Mouse (Mus musculus): ENCODE data around the gene 4933411K16Rik.

DNA sequence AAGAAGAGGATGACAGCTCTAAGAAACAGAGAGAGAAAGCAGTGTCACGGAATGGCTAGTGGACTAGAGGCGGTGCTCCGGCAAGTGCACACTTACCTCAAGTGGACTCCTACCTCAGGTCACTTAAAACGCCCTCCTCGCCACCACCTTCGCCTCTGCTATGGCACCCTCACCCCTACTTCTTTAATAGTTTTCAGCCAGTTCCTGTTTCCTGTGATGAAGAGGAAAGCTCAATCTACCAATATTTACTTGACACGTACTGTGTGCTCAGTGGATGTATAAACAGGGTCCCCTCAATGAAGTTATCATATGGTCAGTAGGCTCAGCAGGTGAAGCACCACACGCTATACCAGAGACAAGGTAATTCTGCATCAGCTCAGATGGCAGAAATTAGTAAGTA is 26.5 kb downstream of the 4933411K16Rik start:
- no peak for TF ChIP-seq CEBPB (IDR thresholded peaks at IDR 0.05; ENCODE audit: insufficient read depth, poor library complexity, severe bottlenecking)
- TF ChIP-seq USF1 (IDR thresholded peaks at IDR 0.05; ENCODE audit: low read depth), result no peak
- TF ChIP-seq POLR2A (IDR thresholded peaks at IDR 0.05; ENCODE audit: insufficient read length, low read depth), result no peak
- no peak for TF ChIP-seq TCF12 (IDR thresholded peaks at IDR 0.05; ENCODE audit: insufficient read depth, poor library complexity, severe bottlenecking)
- no peak for TF ChIP-seq SRF (IDR thresholded peaks at IDR 0.05; ENCODE audit: control insufficient read depth, insufficient read length, low read depth)
- no peak for TF ChIP-seq POLR2AphosphoS2 (IDR thresholded peaks at IDR 0.05; ENCODE audit: insufficient read length, low read depth)
- no peak for TF ChIP-seq MYOD1 (IDR thresholded peaks at IDR 0.05; ENCODE audit: control insufficient read depth in 1 of 3, insufficient read length in 2 of 3, low read depth in 2 of 3)
- no peak for TF ChIP-seq MYOG (IDR thresholded peaks at IDR 0.05; ENCODE audit: control insufficient read depth in 1 of 3, insufficient read depth in 1 of 3, insufficient read length in 2 of 3, low read depth in 2 of 3)
- TF ChIP-seq E2F4 (IDR thresholded peaks at IDR 0.05; ENCODE audit: insufficient read depth), result no peak

Measured in myocyte (in vitro differentiated cells).